Mouse (Mus musculus) cortical plate, adult 2 months (tissue): ENCODE results near the gene Mmel1.

Experiments
- CTCF ChIP-seq: fragments of 200-500 bp; IDR thresholded peaks from 2 replicates; pipeline ENCODE4 v1.5.1; 2011; ENCODE audit warnings: mild to moderate bottlenecking, control low read depth, low read length; ENCODE audit not compliant: insufficient read depth; ENCODE audit errors: extremely low read depth
- POLR2A ChIP-seq: fragments of 200-500 bp; IDR thresholded peaks from 2 replicates; pipeline ENCODE4 v1.6.1; 2011; ENCODE audit warnings: mild to moderate bottlenecking, low read length, control low read depth; ENCODE audit not compliant: insufficient read depth; ENCODE audit errors: extremely low read depth

DNA sequence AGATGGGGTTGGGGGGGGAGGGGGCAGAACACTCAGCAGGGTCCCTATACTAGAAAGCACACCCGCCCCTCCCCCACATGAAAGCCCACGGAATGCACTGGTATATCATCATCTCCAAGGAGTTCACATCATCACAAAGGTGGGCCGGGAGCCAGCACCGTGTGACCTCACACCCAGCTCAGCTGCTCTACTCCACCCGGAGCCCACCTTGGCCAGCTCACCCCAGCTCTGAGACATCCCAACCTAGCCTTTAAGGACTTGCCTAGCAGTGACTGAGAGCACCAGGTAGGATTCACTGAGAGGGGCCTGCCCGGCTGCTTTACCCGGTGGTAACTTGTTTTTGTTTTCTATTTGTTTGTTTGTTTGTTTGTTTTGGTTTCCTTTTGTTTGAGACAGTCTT is at the start of gene Mmel1:
- TF ChIP-seq POLR2A: no peak
- no peak for TF ChIP-seq CTCF
